Mouse (Mus musculus): ENCODE measurements at regions not wholly inside any gene's neighbourhood (a gene's known extent, or its start where the extent isn't known, plus 50 kb on each side); places are given as distances from the start of the nearest gene placed in this dataset.

- Histone ChIP-seq H3K4me3 (replicated peaks; ENCODE audit: low read depth, low read length) (no peak overlapping the region), H3K4me1 (ENCODE audit: control insufficient read depth, insufficient read depth, low read length) (no peaks in the 10 kb centered on the region), H3K27me3 (ENCODE audit: control insufficient read depth, insufficient read depth, low read length) (no peaks in the 10 kb centered on the region), H3K27ac (replicated peaks; ENCODE audit: low read depth, low read length) (no peak overlapping the region), H3K9ac (replicated peaks; ENCODE audit: low read length) (no peak overlapping the region), H3K36me3 (ENCODE audit: control insufficient read depth, insufficient read depth, low read length) (no peaks in the 10 kb centered on the region), H3K9me3 (ENCODE audit: control insufficient read depth, low read length) (no peaks in the 10 kb centered on the region), H3K4me2 (ENCODE audit: low read length) (no peak overlapping the region)
- WGBS, result 92% methylated on average over 1 of the region's 1 CpGs
- ATAC-seq (ENCODE audit: low FRiP score, low TSS enrichment) (no peak), DNase-seq (no peak)
Observed at GRCm38 (mm10) chr5:51729771-51730170, 162.2 kb upstream of the Ppargc1a start.

GRCm38 (mm10) chr5:51726762-51727161 is 159.2 kb upstream of the Ppargc1a start:
- ATAC-seq (ENCODE audit: low FRiP score, low TSS enrichment) (no peak), DNase-seq (no peak)
- Histone ChIP-seq H3K27me3 (ENCODE audit: control insufficient read depth, insufficient read depth, low read length) (no peaks in the 10 kb centered on the region), H3K4me3 (replicated peaks; ENCODE audit: low read depth, low read length) (no peak overlapping the region), H3K9me3 (ENCODE audit: control insufficient read depth, low read length) (no peaks in the 10 kb centered on the region), H3K27ac (replicated peaks; ENCODE audit: low read depth, low read length) (no peak overlapping the region), H3K4me1 (ENCODE audit: control insufficient read depth, insufficient read depth, low read length) (no peaks in the 10 kb centered on the region), H3K36me3 (ENCODE audit: control insufficient read depth, insufficient read depth, low read length) (no peaks in the 10 kb centered on the region), H3K9ac (replicated peaks; ENCODE audit: low read length) (no peak overlapping the region), H3K4me2 (ENCODE audit: low read length) (no peak overlapping the region)

- no peak for DNase-seq
- Histone ChIP-seq H3K4me1 (ENCODE audit: control insufficient read depth, insufficient read depth, low read length) (no peaks in the 10 kb centered on the region), H3K4me2 (ENCODE audit: low read length) (no peak overlapping the region), H3K27ac (replicated peaks; ENCODE audit: low read depth, low read length) (no peak overlapping the region), H3K9me3 (ENCODE audit: control insufficient read depth, low read length) (no peaks in the 10 kb centered on the region), H3K27me3 (ENCODE audit: control insufficient read depth, insufficient read depth, low read length) (no peaks in the 10 kb centered on the region), H3K4me3 (replicated peaks; ENCODE audit: low read depth, low read length) (no peak overlapping the region), H3K9ac (replicated peaks; ENCODE audit: low read length) (no peak overlapping the region), H3K36me3 (ENCODE audit: control insufficient read depth, insufficient read depth, low read length) (no peaks in the 10 kb centered on the region)
- WGBS, result 85% methylated on average over 8 of the region's 8 CpGs
- no peak for ATAC-seq (ENCODE audit: low FRiP score, low TSS enrichment)
Observed at GRCm38 (mm10) chr5:51718911-51719310, 151.4 kb upstream of the Ppargc1a start.

GRCm38 (mm10) chr5:51718451-51718850 is 150.9 kb upstream of the Ppargc1a start:
- Histone ChIP-seq H3K4me1 (ENCODE audit: control insufficient read depth, insufficient read depth, low read length) (no peaks in the 10 kb centered on the region), H3K9me3 (ENCODE audit: control insufficient read depth, low read length) (no peaks in the 10 kb centered on the region), H3K9ac (replicated peaks; ENCODE audit: low read length) (no peak overlapping the region), H3K4me2 (ENCODE audit: low read length) (no peak overlapping the region), H3K27ac (replicated peaks; ENCODE audit: low read depth, low read length) (no peak overlapping the region), H3K27me3 (ENCODE audit: control insufficient read depth, insufficient read depth, low read length) (no peaks in the 10 kb centered on the region), H3K4me3 (replicated peaks; ENCODE audit: low read depth, low read length) (no peak overlapping the region), H3K36me3 (ENCODE audit: control insufficient read depth, insufficient read depth, low read length) (no peaks in the 10 kb centered on the region)
- DNase-seq (no peak), ATAC-seq (ENCODE audit: low FRiP score, low TSS enrichment) (no peak)
- WGBS, result 86% methylated on average over 1 of the region's 1 CpGs

GRCm38 (mm10) chr5:51711860-51712560 is 144.5 kb upstream of the Ppargc1a start:
- DNase-seq (no peak), ATAC-seq (ENCODE audit: low FRiP score, low TSS enrichment) (no peak)
- Histone ChIP-seq H3K27ac (replicated peaks; ENCODE audit: low read depth, low read length) (no peak overlapping the region), H3K4me1 (ENCODE audit: control insufficient read depth, insufficient read depth, low read length) (no peaks in the 10 kb centered on the region), H3K9ac (replicated peaks; ENCODE audit: low read length) (no peak overlapping the region), H3K4me3 (replicated peaks; ENCODE audit: low read depth, low read length) (no peak overlapping the region), H3K36me3 (ENCODE audit: control insufficient read depth, insufficient read depth, low read length) (no peaks in the 10 kb centered on the region), H3K9me3 (ENCODE audit: control insufficient read depth, low read length) (no peaks in the 10 kb centered on the region), H3K4me2 (ENCODE audit: low read length) (no peak overlapping the region), H3K27me3 (ENCODE audit: control insufficient read depth, insufficient read depth, low read length) (no peaks in the 10 kb centered on the region)
- 83% methylated on average over 8 of the region's 8 CpGs for WGBS

- no peaks in the 10 kb centered on the region for H3K27me3 ChIP-seq (ENCODE audit: control insufficient read depth, insufficient read depth, low read length)
- H3K9me3 ChIP-seq (ENCODE audit: control insufficient read depth, low read length), result no peaks in the 10 kb centered on the region
- no peak overlapping the region for H3K4me2 ChIP-seq (ENCODE audit: low read length)
- H3K4me1 ChIP-seq (ENCODE audit: control insufficient read depth, insufficient read depth, low read length), result no peaks in the 10 kb centered on the region
- no peak overlapping the region for H3K9ac ChIP-seq (replicated peaks; ENCODE audit: low read length)
- no peak overlapping the region for H3K27ac ChIP-seq (replicated peaks; ENCODE audit: low read depth, low read length)
- no peaks in the 10 kb centered on the region for H3K36me3 ChIP-seq (ENCODE audit: control insufficient read depth, insufficient read depth, low read length)
- 90% methylated on average over 4 of the region's 4 CpGs for WGBS
- ATAC-seq (ENCODE audit: low FRiP score, low TSS enrichment) (no peak), DNase-seq (no peak)
- H3K4me3 ChIP-seq (replicated peaks; ENCODE audit: low read depth, low read length), result no peak overlapping the region
Observed at GRCm38 (mm10) chr5:51710664-51711063, 143.1 kb upstream of the Ppargc1a start.

GRCm38 (mm10) chr5:51709447-51709991 is 142.0 kb upstream of the Ppargc1a start:
- H3K9me3 ChIP-seq (ENCODE audit: control insufficient read depth, low read length), result no peaks in the 10 kb centered on the region
- ATAC-seq (ENCODE audit: low FRiP score, low TSS enrichment), result no peak

GRCm38 (mm10) chr5:51679884-51680283 is 112.4 kb upstream of the Ppargc1a start:
- no peak for ATAC-seq (ENCODE audit: low FRiP score, low TSS enrichment)
- no peak overlapping the region for H3K27ac ChIP-seq (replicated peaks; ENCODE audit: low read depth, low read length)
- H3K36me3 ChIP-seq (ENCODE audit: control insufficient read depth, insufficient read depth, low read length), result no peaks in the 10 kb centered on the region
- H3K9me3 ChIP-seq (ENCODE audit: control insufficient read depth, low read length), result no peaks in the 10 kb centered on the region
- no peak overlapping the region for H3K4me3 ChIP-seq (replicated peaks; ENCODE audit: low read depth, low read length)
- H3K9ac ChIP-seq (replicated peaks; ENCODE audit: low read length), result no peak overlapping the region
- WGBS, result 83% methylated on average over 4 of the region's 4 CpGs
- H3K27me3 ChIP-seq (ENCODE audit: control insufficient read depth, insufficient read depth, low read length), result no peaks in the 10 kb centered on the region
- DNase-seq, result no peak
- no peak overlapping the region for H3K4me2 ChIP-seq (ENCODE audit: low read length)
- H3K4me1 ChIP-seq (ENCODE audit: control insufficient read depth, insufficient read depth, low read length), result no peaks in the 10 kb centered on the region

More at GRCm38 (mm10) chr5:51709447-51709991, 142.0 kb upstream of the Ppargc1a start:
- no peak overlapping the region for H3K27ac ChIP-seq (replicated peaks; ENCODE audit: low read depth, low read length)
- 89% methylated on average over 6 of the region's 6 CpGs for WGBS
- H3K27me3 ChIP-seq (ENCODE audit: control insufficient read depth, insufficient read depth, low read length), result no peaks in the 10 kb centered on the region
- no peaks in the 10 kb centered on the region for H3K36me3 ChIP-seq (ENCODE audit: control insufficient read depth, insufficient read depth, low read length)
- no peak overlapping the region for H3K9ac ChIP-seq (replicated peaks; ENCODE audit: low read length)
- H3K4me3 ChIP-seq (replicated peaks; ENCODE audit: low read depth, low read length), result no peak overlapping the region
- DNase-seq, result no peak
- H3K4me1 ChIP-seq (ENCODE audit: control insufficient read depth, insufficient read depth, low read length), result no peaks in the 10 kb centered on the region
- no peak overlapping the region for H3K4me2 ChIP-seq (ENCODE audit: low read length)

- no peak overlapping the region for H3K4me3 ChIP-seq (replicated peaks; ENCODE audit: low read depth, low read length)
- no peak for ATAC-seq (ENCODE audit: low FRiP score, low TSS enrichment)
- 95% methylated on average over 5 of the region's 5 CpGs for WGBS
- H3K4me1 ChIP-seq (ENCODE audit: control insufficient read depth, insufficient read depth, low read length), result no peaks in the 10 kb centered on the region
- H3K9ac ChIP-seq (replicated peaks; ENCODE audit: low read length), result no peak overlapping the region
- H3K36me3 ChIP-seq (ENCODE audit: control insufficient read depth, insufficient read depth, low read length), result no peaks in the 10 kb centered on the region
- H3K27ac ChIP-seq (replicated peaks; ENCODE audit: low read depth, low read length), result no peak overlapping the region
- DNase-seq, result no peak
- no peak overlapping the region for H3K4me2 ChIP-seq (ENCODE audit: low read length)
- H3K9me3 ChIP-seq (ENCODE audit: control insufficient read depth, low read length), result no peaks in the 10 kb centered on the region
- H3K27me3 ChIP-seq (ENCODE audit: control insufficient read depth, insufficient read depth, low read length), result no peaks in the 10 kb centered on the region
Observed at GRCm38 (mm10) chr5:51671190-51671589, 103.7 kb upstream of the Ppargc1a start.
